In the genomic region with DNA sequence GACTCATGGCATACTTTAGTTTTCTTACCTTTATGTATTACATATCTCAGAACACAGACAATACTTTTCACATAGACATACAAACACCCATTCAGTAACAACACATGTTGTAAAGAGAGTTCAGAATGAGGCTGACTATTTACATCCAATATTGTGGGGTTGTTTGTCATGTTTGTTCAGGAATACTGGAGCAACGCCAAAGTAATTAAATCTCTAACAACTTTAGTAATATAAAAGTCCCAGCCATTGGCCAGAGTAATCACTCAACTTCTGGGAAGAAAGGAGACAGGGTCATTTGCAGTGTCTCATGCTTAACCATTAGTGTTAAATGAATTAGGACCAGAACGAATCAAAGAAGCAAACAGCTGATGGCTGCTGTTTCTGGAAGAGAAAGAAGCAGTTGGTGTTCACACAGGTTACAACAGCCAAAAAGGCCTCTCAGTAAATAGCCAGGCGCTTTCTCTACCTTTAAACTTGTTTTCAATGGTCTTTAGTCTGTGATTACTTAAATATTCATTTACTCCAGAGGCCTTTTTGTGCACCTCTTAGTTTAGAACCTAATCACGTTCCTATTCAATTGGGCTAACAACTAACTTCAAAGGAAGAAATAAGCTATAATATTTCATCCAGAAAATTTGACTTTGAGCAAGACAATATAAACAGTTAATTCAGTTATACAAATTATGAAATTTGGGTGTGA, we compare ENCODE assay signal across 3 mouse cellular contexts. TPM values are rescaled to one million over a fixed set of nuclear protein-coding genes. Genes with fewer than 3 reads are reported as not detected.
"Had no signal": no experiment of that assay in that cellular context is flagged by ENCODE, and none has a peak within 500 bp of the region (broad histone marks: within the 10 kb centered on the region; RNA-seq: fewer than 3 reads in every experiment).

No protein-coding gene starts in this region.

RNA-seq across cellular contexts. Expression of gene Dnah7a, which starts 33.6 kb away (rescaled TPM):
- polyA plus RNA-seq: liver, embryonic 12.5 days; liver, embryonic 16.5 days; small intestine, adult 2 months had no signal
